Mouse (Mus musculus): ENCODE measurements around the gene Wdr70. TPM values are rescaled to one million over a fixed set of nuclear protein-coding genes. Genes with fewer than 3 reads are reported as not detected.
"Not testable (repeated sequence)": the region's sequence is repeated elsewhere in the genome, so short reads cannot be mapped to it uniquely, and the experiment has no call there.

Gene Wdr70
- polyA plus RNA-seq, 1 experiment from 2014 or later: 42.5 TPM

DNA sequence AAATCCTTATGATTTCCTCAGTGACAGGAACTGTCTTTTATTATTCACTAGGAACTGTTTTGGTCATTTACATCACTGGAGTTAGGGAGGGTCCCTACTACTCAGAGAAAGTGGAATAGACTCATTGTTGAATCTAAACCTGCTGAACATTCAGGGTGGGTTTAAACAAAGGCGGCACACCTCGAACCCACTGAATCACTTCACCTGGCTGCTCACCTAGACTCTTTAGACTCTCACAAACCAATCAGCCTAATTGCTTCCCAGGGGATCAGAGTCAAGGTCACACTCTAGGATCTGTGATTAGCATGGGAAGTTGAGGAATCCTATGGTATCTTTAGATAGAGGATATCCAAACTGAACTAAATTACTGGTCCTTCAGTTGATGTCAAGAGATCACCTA lies 8.3 kb downstream of the Wdr70 start:
- no peak overlapping the region for H3K27ac ChIP-seq
- H3K4me3 ChIP-seq (replicated peaks): no peak overlapping the region
- H3K4me2 ChIP-seq (replicated peaks): no peak overlapping the region
- no peaks in the 10 kb centered on the region for H3K9me3 ChIP-seq
- 96% methylated on average over 2 of the region's 2 CpGs for WGBS
- no peaks in the 10 kb centered on the region for H3K27me3 ChIP-seq (replicated peaks)
- no peaks in the 10 kb centered on the region for H3K4me1 ChIP-seq (replicated peaks)
- H3K9ac ChIP-seq: no peak overlapping the region
- ATAC-seq: no peak
- H3K36me3 ChIP-seq: peaks cover 5% of the 10 kb centered on the region; the same call in 1 of the 2 replicates

DNA sequence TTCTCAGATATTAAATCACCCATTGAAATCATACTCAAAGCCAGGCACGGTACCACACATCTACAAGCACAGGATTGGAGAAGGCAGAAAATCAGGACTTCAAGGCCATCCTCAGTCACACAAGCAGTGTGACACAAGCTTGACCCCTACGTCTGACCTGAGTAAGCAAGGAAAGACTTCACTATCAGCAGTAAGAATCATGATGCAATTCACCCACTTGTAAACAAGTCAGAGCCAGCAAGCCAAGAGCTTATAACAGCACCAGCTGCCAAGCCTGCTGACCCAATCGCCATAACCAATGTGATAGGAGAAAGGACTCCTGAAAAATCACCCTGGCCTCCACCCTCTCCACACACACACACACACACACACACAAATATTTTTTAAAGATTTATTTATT lies 10.3 kb downstream of the Wdr70 start:
- Histone ChIP-seq H3K4me3 (replicated peaks) (no peak overlapping the region), H3K27me3 (replicated peaks) (no peaks in the 10 kb centered on the region), H3K9ac (no peak overlapping the region), H3K4me2 (replicated peaks) (no peak overlapping the region), H3K36me3 (peaks cover 5% of the 10 kb centered on the region; the same call in 1 of the 2 replicates), H3K9me3 (no peaks in the 10 kb centered on the region), H3K27ac (no peak overlapping the region), H3K4me1 (replicated peaks) (no peaks in the 10 kb centered on the region)
- peak; percentile 15; the same call in 1 of the 2 replicates for ATAC-seq
- WGBS: 67% methylated on average over 3 of the region's 3 CpGs

DNA sequence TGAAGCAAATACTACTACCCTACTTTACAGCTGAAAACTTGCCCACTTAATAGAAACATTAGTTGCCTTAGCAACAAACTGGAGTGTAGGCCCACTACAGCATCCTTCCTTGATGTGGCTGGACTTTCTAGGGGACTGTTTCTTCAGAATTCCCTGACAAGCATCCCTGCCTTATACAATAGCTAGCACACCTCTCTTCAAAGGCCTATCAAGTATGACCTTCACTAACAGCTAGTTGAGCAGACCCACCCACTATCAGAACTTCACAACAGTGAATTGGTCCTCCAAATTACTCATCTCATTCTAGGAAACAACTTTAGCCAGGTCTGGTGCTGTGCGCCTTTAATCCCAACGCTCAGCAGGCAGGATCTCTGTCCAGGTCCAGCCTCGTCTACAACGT lies 11.7 kb downstream of the Wdr70 start:
- H3K27me3 ChIP-seq (replicated peaks): no peaks in the 10 kb centered on the region
- no peaks in the 10 kb centered on the region for H3K4me1 ChIP-seq (replicated peaks)
- H3K4me2 ChIP-seq (replicated peaks): no peak overlapping the region
- no peak overlapping the region for H3K9ac ChIP-seq
- ATAC-seq: no peak
- H3K9me3 ChIP-seq: no peaks in the 10 kb centered on the region
- 92% methylated on average over 4 of the region's 4 CpGs for WGBS
- no peak overlapping the region for H3K27ac ChIP-seq
- no peak overlapping the region for H3K4me3 ChIP-seq (replicated peaks)
- H3K36me3 ChIP-seq: peaks cover 5% of the 10 kb centered on the region; the same call in 1 of the 2 replicates

DNA sequence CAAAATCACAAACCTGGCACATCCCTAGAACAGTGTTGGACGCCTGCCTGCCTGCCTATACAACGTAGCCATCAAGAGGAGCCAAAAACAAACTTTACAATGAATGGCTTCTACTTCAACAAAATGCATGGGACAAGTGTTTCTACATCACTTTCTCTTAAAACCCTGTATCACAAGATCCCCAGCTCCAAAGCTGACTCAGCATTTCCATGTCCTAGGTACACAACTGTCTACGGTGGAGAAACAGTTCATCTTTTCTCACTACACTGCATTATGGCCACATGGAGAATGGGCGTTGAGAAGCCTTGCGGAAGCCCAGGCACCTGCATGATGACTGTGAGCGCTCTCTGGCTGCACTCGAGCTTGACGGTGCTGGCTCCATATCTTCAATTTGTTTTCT lies 16.9 kb downstream of the Wdr70 start:
- H3K9me3 ChIP-seq: no peaks in the 10 kb centered on the region
- no peak for ATAC-seq
- no peaks in the 10 kb centered on the region for H3K4me1 ChIP-seq (replicated peaks)
- H3K9ac ChIP-seq: no peak overlapping the region
- no peaks in the 10 kb centered on the region for H3K27me3 ChIP-seq (replicated peaks)
- H3K27ac ChIP-seq: no peak overlapping the region
- H3K4me2 ChIP-seq (replicated peaks): no peak overlapping the region
- WGBS: 91% methylated on average over 8 of the region's 8 CpGs
- no peak overlapping the region for H3K4me3 ChIP-seq (replicated peaks)
- 0 out of 2 replicates have a peak, but pooled peaks cover 4% of the 10 kb centered on the region for H3K36me3 ChIP-seq

DNA sequence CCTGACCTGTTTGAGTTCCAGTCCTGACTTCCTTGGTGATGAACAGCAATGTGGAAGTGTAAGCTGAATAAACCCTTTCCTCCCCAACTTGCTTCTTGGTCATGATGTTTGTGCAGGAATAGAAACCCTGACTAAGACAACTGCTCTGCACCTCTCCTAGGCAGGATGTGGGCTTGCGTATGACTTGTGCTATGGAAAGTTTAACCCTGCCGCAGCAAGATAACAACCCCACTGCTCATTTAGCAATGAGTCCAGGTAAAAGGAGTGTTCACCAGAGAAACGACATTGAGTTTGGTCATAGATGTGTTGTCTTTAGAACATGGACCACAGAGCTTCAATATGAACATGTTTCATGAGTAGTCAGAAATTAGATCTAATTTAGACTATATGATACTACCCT lies 25.9 kb downstream of the Wdr70 start:
- WGBS: 98% methylated on average over 3 of the region's 3 CpGs
- H3K4me1 ChIP-seq (replicated peaks); H3K9ac ChIP-seq; H3K4me3 ChIP-seq (replicated peaks); H3K36me3 ChIP-seq; H3K27ac ChIP-seq; ATAC-seq; H3K4me2 ChIP-seq (replicated peaks); H3K9me3 ChIP-seq; H3K27me3 ChIP-seq (replicated peaks): not testable (repeated sequence)

- Histone ChIP-seq H3K27me3 (replicated peaks) (no peaks in the 10 kb centered on the region), H3K4me3 (replicated peaks) (no peak overlapping the region), H3K27ac (no peak overlapping the region), H3K4me1 (replicated peaks) (no peaks in the 10 kb centered on the region), H3K9me3 (no peaks in the 10 kb centered on the region), H3K9ac (no peak overlapping the region), H3K4me2 (replicated peaks) (no peak overlapping the region), H3K36me3 (0 out of 2 replicates have a peak, but pooled peaks cover 2% of the 10 kb centered on the region)
- ATAC-seq: no peak
- WGBS: 61% methylated on average over 6 of the region's 6 CpGs
Measured at GRCm38 (mm10) chr15:8065221-8065620, 33.8 kb downstream of the Wdr70 start.

DNA sequence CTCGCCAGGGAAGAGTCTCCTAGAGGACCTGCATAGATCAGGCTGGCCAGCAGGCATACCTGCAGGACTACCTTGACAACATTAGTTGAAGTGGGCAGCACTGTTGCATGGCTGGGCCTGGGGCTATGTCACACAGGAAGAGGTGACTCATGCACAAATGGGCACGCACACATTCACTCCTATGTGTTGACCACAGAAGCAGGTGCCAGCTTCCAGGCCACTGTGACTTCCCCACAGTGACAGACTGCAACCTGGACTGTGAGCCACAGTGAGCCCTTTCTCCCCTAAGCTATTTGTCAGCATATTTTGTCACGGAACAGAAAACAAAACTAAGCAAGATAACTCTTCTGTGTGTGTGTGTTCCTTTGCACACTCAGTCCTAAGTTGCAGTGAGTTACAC lies 47.8 kb downstream of the Wdr70 start:
- Histone ChIP-seq H3K9ac (no peak overlapping the region), H3K27me3 (replicated peaks) (no peaks in the 10 kb centered on the region), H3K4me2 (replicated peaks) (no peak overlapping the region), H3K27ac (no peak overlapping the region), H3K4me1 (replicated peaks) (no peaks in the 10 kb centered on the region), H3K36me3 (no peaks in the 10 kb centered on the region), H3K9me3 (no peaks in the 10 kb centered on the region), H3K4me3 (replicated peaks) (no peak overlapping the region)
- WGBS: 88% methylated on average over 3 of the region's 3 CpGs
- no peak for ATAC-seq

- no peaks in the 10 kb centered on the region for H3K27me3 ChIP-seq (replicated peaks)
- H3K4me1 ChIP-seq (replicated peaks): no peaks in the 10 kb centered on the region
- H3K9me3 ChIP-seq: no peaks in the 10 kb centered on the region
- no peaks in the 10 kb centered on the region for H3K36me3 ChIP-seq
- no peak overlapping the region for H3K4me2 ChIP-seq (replicated peaks)
- no peak for ATAC-seq
- H3K27ac ChIP-seq: no peak overlapping the region
- H3K9ac ChIP-seq: no peak overlapping the region
- no peak overlapping the region for H3K4me3 ChIP-seq (replicated peaks)
- 69% methylated on average over 4 of the region's 4 CpGs for whole genome bisulfite sequencing
Measured at GRCm38 (mm10) chr15:8039834-8040233, 59.2 kb downstream of the Wdr70 start.

DNA sequence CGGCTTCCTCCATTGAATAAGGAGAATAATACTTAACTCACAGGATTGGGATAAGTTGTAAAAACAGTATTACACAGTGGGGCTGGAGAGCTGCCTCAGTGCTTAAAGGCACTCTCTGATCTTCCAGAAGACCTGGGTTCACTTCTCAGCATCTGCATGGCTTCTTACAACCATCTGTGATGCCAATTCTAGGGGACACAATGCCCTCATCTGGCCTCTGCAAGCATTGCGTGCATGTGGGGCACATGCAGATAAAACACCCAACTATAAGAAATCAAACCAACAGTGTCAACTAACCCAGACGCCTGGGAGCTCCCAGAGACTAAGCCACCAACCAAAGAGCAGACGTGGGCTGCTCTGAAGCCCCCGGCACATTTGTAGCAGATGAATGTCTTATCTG lies 60.6 kb downstream of the Wdr70 start:
- no peak overlapping the region for H3K27ac ChIP-seq
- H3K27me3 ChIP-seq (replicated peaks): no peaks in the 10 kb centered on the region
- H3K9ac ChIP-seq: no peak overlapping the region
- H3K36me3 ChIP-seq: no peaks in the 10 kb centered on the region
- 92% methylated on average over 5 of the region's 5 CpGs for WGBS
- no peak for ATAC-seq
- no peak overlapping the region for H3K4me3 ChIP-seq (replicated peaks)
- no peaks in the 10 kb centered on the region for H3K4me1 ChIP-seq (replicated peaks)
- H3K9me3 ChIP-seq: no peaks in the 10 kb centered on the region
- H3K4me2 ChIP-seq (replicated peaks): no peak overlapping the region

DNA sequence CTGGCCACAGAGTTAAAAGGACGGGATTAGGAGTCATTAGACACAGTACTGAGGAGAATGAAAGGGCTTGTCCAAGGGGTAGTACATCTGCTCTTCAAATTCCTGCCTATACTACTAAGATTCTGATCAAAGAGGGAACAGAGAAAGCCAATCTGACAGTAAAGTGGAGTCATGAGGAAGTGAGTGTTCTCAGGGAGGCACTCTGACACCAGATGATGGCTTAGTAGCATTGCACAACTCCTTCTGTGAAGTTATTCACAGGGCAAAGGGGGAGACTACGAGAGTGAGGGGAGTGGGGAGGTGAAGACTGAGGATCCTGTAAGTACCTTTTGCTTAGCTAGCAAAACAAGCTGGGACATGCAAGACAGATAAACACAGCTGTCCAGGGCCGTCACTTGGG lies 61.2 kb downstream of the Wdr70 start:
- no peak overlapping the region for H3K4me2 ChIP-seq (replicated peaks)
- H3K4me3 ChIP-seq (replicated peaks): no peak overlapping the region
- no peaks in the 10 kb centered on the region for H3K27me3 ChIP-seq (replicated peaks)
- H3K4me1 ChIP-seq (replicated peaks): no peaks in the 10 kb centered on the region
- no peaks in the 10 kb centered on the region for H3K9me3 ChIP-seq
- H3K27ac ChIP-seq: no peak overlapping the region
- H3K36me3 ChIP-seq: no peaks in the 10 kb centered on the region
- WGBS: 75% methylated on average over 3 of the region's 3 CpGs
- ATAC-seq: no peak
- no peak overlapping the region for H3K9ac ChIP-seq

- Histone ChIP-seq H3K9ac (no peak overlapping the region), H3K4me1 (replicated peaks) (no peaks in the 10 kb centered on the region), H3K27me3 (replicated peaks) (no peaks in the 10 kb centered on the region), H3K9me3 (no peaks in the 10 kb centered on the region), H3K4me3 (replicated peaks) (no peak overlapping the region), H3K27ac (no peak overlapping the region), H3K4me2 (replicated peaks) (no peak overlapping the region), H3K36me3 (no peaks in the 10 kb centered on the region)
- WGBS: 85% methylated on average over 7 of the region's 7 CpGs
- no peak for ATAC-seq
Measured at GRCm38 (mm10) chr15:8031211-8031610, 67.8 kb downstream of the Wdr70 start.

GRCm38 (mm10) chr15:8030643-8031042 lies 68.4 kb downstream of the Wdr70 start:
- ATAC-seq: no peak
- Histone ChIP-seq H3K36me3 (no peaks in the 10 kb centered on the region), H3K9ac (no peak overlapping the region), H3K27ac (no peak overlapping the region), H3K4me3 (replicated peaks) (no peak overlapping the region), H3K4me2 (replicated peaks) (no peak overlapping the region), H3K9me3 (no peaks in the 10 kb centered on the region), H3K4me1 (replicated peaks) (no peaks in the 10 kb centered on the region), H3K27me3 (replicated peaks) (no peaks in the 10 kb centered on the region)
- WGBS: 80% methylated on average over 3 of the region's 3 CpGs

DNA sequence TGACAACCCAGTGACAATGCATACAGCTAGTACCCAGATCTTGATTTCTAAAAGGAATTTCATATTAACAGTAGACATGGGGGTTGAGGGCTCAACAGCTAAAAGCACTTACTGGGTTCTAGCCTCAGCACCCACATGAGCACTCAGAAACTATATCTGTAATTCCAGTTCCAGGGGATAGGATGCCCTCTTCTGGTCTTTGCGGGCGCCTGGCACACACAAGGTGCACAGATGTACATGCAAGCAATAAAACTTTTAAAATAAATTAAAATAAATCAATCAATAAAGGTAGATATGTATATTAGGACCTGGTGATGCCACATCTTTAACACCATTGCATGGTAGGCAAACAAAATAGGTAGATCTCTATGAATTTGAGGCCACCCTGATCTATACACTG lies 71.5 kb downstream of the Wdr70 start:
- no peak for ATAC-seq
- no peaks in the 10 kb centered on the region for H3K4me1 ChIP-seq (replicated peaks)
- no peaks in the 10 kb centered on the region for H3K36me3 ChIP-seq
- no peaks in the 10 kb centered on the region for H3K27me3 ChIP-seq (replicated peaks)
- H3K9me3 ChIP-seq: no peaks in the 10 kb centered on the region
- 91% methylated on average over 2 of the region's 2 CpGs for WGBS
- H3K4me2 ChIP-seq (replicated peaks): no peak overlapping the region
- H3K4me3 ChIP-seq (replicated peaks): no peak overlapping the region
- H3K27ac ChIP-seq: no peak overlapping the region
- no peak overlapping the region for H3K9ac ChIP-seq

DNA sequence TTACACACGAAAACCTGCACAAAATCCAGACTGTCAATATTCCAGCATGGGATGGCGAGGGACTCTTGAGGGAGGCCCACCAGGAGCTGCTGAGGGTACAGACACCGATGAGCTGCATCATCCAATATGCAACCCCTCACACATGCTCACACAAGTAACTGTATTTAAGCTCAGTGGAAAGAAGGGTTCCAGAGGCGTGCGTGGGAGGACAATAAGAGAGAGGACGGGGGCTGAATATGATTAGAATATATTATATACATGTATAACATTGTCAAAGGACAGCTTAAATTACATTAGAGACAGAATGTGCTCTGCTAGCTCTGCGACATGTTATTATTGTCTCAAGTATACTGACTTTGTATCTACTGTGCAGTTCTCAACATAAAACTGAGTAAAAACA lies 87.6 kb downstream of the Wdr70 start:
- no peaks in the 10 kb centered on the region for H3K9me3 ChIP-seq
- H3K36me3 ChIP-seq: no peaks in the 10 kb centered on the region
- no peak overlapping the region for H3K27ac ChIP-seq
- no peak overlapping the region for H3K4me3 ChIP-seq (replicated peaks)
- H3K4me2 ChIP-seq (replicated peaks): no peak overlapping the region
- ATAC-seq: no peak
- no peaks in the 10 kb centered on the region for H3K27me3 ChIP-seq (replicated peaks)
- 77% methylated on average over 7 of the region's 7 CpGs for WGBS
- no peak overlapping the region for H3K9ac ChIP-seq
- H3K4me1 ChIP-seq (replicated peaks): no peaks in the 10 kb centered on the region
